Mouse (Mus musculus) retina, postnatal 1 day (tissue): ENCODE results near the gene Itgb3bp.
A peak's percentile ranks its signal among the peaks of the same experiment; 100 is the strongest.

Experiments used
- DNase-seq: peaks from one replicate; pipeline ENCODE4 v3.0.0-alpha.2; 2012

Itgb3bp gene

GRCm38 (mm10) chr4:99931240-99931580 lies 1.6 kb upstream of the Itgb3bp start:
- DNase-seq, result no peak

- no peak for DNase-seq
Observed at GRCm38 (mm10) chr4:99930518-99931239, 1.1 kb upstream of the Itgb3bp start.

- DNase-seq, result peak; percentile 86
Observed at GRCm38 (mm10) chr4:99929149-99929612, 432 bp downstream of the Itgb3bp start, which contains the start of gene Pgm1. Pgm1 (plus strand) TSS chr4:99929414.

GRCm38 (mm10) chr4:99928521-99928920 lies 1.1 kb downstream of the Itgb3bp start:
- DNase-seq, result no peak

- DNase-seq, result no peak
Observed at GRCm38 (mm10) chr4:99926380-99926779, 3.2 kb downstream of the Itgb3bp start.

- peak; percentile 50 for DNase-seq
Observed at GRCm38 (mm10) chr4:99913894-99914451, 15.6 kb downstream of the Itgb3bp start.

- DNase-seq, result peak; percentile 24
Observed at GRCm38 (mm10) chr4:99882405-99882804, 47.2 kb downstream of the Itgb3bp start.

GRCm38 (mm10) chr4:99881882-99882281 lies 47.7 kb downstream of the Itgb3bp start:
- DNase-seq, result peak; percentile 36

- DNase-seq, result peak; percentile 94
Observed at GRCm38 (mm10) chr4:99829094-99830073, 100.2 kb downstream of the Itgb3bp start, which contains the start of gene Efcab7. Efcab7 (plus strand) TSS chr4:99829198.

GRCm38 (mm10) chr4:99828739-99829093 lies 100.9 kb downstream of the Itgb3bp start:
- DNase-seq, result no peak

- no peak for DNase-seq
Observed at GRCm38 (mm10) chr4:99828337-99828736, 101.3 kb downstream of the Itgb3bp start.

- no peak for DNase-seq
Observed at GRCm38 (mm10) chr4:99816697-99817460, 112.7 kb downstream of the Itgb3bp start.

- DNase-seq, result no peak
Observed at GRCm38 (mm10) chr4:99792365-99792764, 137.2 kb downstream of the Itgb3bp start.

- peak; percentile 19 for DNase-seq
Observed at GRCm38 (mm10) chr4:99773041-99773440, 156.6 kb downstream of the Itgb3bp start.

- DNase-seq, result no peak
Observed at GRCm38 (mm10) chr4:99770555-99770954, 159.1 kb downstream of the Itgb3bp start.

- peak; percentile 55 for DNase-seq
Observed at GRCm38 (mm10) chr4:99766753-99767152, 162.9 kb downstream of the Itgb3bp start.

- no peak for DNase-seq
Observed at GRCm38 (mm10) chr4:99766303-99766702, 163.3 kb downstream of the Itgb3bp start.

- DNase-seq, result no peak
Observed at GRCm38 (mm10) chr4:99752426-99752825, 177.2 kb downstream of the Itgb3bp start.

GRCm38 (mm10) chr4:99739836-99740235 lies 189.8 kb downstream of the Itgb3bp start:
- peak; percentile 74 for DNase-seq

- DNase-seq, result no peak
Observed at GRCm38 (mm10) chr4:99725914-99726451, 203.6 kb downstream of the Itgb3bp start.

- no peak for DNase-seq
Observed at GRCm38 (mm10) chr4:99724331-99724730, 205.3 kb downstream of the Itgb3bp start.

- DNase-seq, result no peak
Observed at GRCm38 (mm10) chr4:99717905-99718304, 211.7 kb downstream of the Itgb3bp start.
